21 mouse cellular contexts compared by ENCODE assay signal in genomic region chr13:55462965-55463364, GRCm38 (mm10). TPM values are rescaled to one million over a fixed set of nuclear protein-coding genes. Genes with fewer than 3 reads are reported as not detected.
A peak's percentile ranks its signal among the peaks of the same experiment; 100 is the strongest.
DNase-seq lines count a peak whose midpoint lies in the region; ATAC-seq and TF ChIP-seq lines count a peak whose summit lies in the region.
"Had no signal": no experiment of that assay in that cellular context is flagged by ENCODE, and none has a peak within 500 bp of the region (broad histone marks: within the 10 kb centered on the region; RNA-seq: fewer than 3 reads in every experiment).

No protein-coding gene starts in this region.

- no peaks in the 10 kb centered on the region for H3K27me3 ChIP-seq in midbrain, embryonic 11.5 days (ENCODE audit: control insufficient read depth, insufficient read depth, low read length)
- peaks cover 7% of the 10 kb centered on the region; the same call in 1 of the 2 replicates for H3K27me3 ChIP-seq in midbrain, embryonic 10.5 days (ENCODE audit: low read depth, poor library complexity, severe bottlenecking)
- no peaks in the 10 kb centered on the region for H3K27me3 ChIP-seq in embryonic facial prominence, embryonic 12.5 days
- H3K27me3 ChIP-seq in hindbrain, embryonic 15.5 days = no peaks in the 10 kb centered on the region
- no peaks in the 10 kb centered on the region for H3K27me3 ChIP-seq in midbrain, postnatal 0 days (ENCODE audit: insufficient read depth, low read length)
- H3K27me3 ChIP-seq: CH12.LX had no signal

- no peak overlapping the region for H3K27ac ChIP-seq in midbrain, embryonic 11.5 days (ENCODE audit: low read depth, low read length)
- no peak overlapping the region for H3K27ac ChIP-seq in midbrain, embryonic 10.5 days (replicated peaks)
- H3K27ac ChIP-seq in embryonic facial prominence, embryonic 12.5 days = no peak overlapping the region
- H3K27ac ChIP-seq in hindbrain, embryonic 15.5 days (replicated peaks) = no peak overlapping the region
- H3K27ac ChIP-seq in midbrain, postnatal 0 days (ENCODE audit: low read depth, low read length) = peak overlapping the region; percentile 98; the same call in 1 of the 2 replicates
- H3K27ac ChIP-seq: heart, embryonic 15.5 days; macrophage had no signal

- H3K36me3 ChIP-seq in midbrain, embryonic 11.5 days (ENCODE audit: control insufficient read depth, insufficient read depth, low read length) = peaks cover 14% of the 10 kb centered on the region; the same call in 1 of the 2 replicates
- peaks cover 47% of the 10 kb centered on the region for H3K36me3 ChIP-seq in midbrain, embryonic 10.5 days
- H3K36me3 ChIP-seq in embryonic facial prominence, embryonic 12.5 days = peaks cover 45% of the 10 kb centered on the region
- H3K36me3 ChIP-seq in hindbrain, embryonic 15.5 days = peaks cover 17% of the 10 kb centered on the region; the same call in 1 of the 2 replicates
- H3K36me3 ChIP-seq in midbrain, postnatal 0 days (ENCODE audit: insufficient read depth, low read length) = peaks cover 19% of the 10 kb centered on the region

- no peak for TF ChIP-seq CTCF in midbrain, postnatal 0 days (IDR thresholded peaks at IDR 0.05)

- no peak for ATAC-seq in midbrain, embryonic 11.5 days (ENCODE audit: low FRiP score)
- ATAC-seq in embryonic facial prominence, embryonic 12.5 days (ENCODE audit: insufficient number of reproducible peaks, insufficient read depth, low FRiP score, low TSS enrichment) = no peak
- ATAC-seq in hindbrain, embryonic 15.5 days (ENCODE audit: low FRiP score, low read depth) = no peak
- no peak for ATAC-seq in midbrain, postnatal 0 days (ENCODE audit: low FRiP score)

- no peak overlapping the region for H3K9ac ChIP-seq in midbrain, embryonic 11.5 days (ENCODE audit: low read length)
- no peak overlapping the region for H3K9ac ChIP-seq in embryonic facial prominence, embryonic 12.5 days
- no peak overlapping the region for H3K9ac ChIP-seq in hindbrain, embryonic 15.5 days
- no peak overlapping the region for H3K9ac ChIP-seq in midbrain, postnatal 0 days (replicated peaks; ENCODE audit: low read length, poor library complexity, severe bottlenecking)

- no peak overlapping the region for H3K4me3 ChIP-seq in midbrain, embryonic 11.5 days (ENCODE audit: low read depth, low read length)
- H3K4me3 ChIP-seq in midbrain, embryonic 10.5 days = no peak overlapping the region
- H3K4me3 ChIP-seq in embryonic facial prominence, embryonic 12.5 days = no peak overlapping the region
- H3K4me3 ChIP-seq in hindbrain, embryonic 15.5 days = no peak overlapping the region
- 0 out of 2 replicates have a peak overlapping the region, but pooled peaks have one; percentile 85 for H3K4me3 ChIP-seq in midbrain, postnatal 0 days (ENCODE audit: low read depth, low read length)

- no peaks in the 10 kb centered on the region for H3K9me3 ChIP-seq in midbrain, embryonic 11.5 days (ENCODE audit: control insufficient read depth, low read length)
- no peaks in the 10 kb centered on the region for H3K9me3 ChIP-seq in midbrain, embryonic 10.5 days (replicated peaks)
- H3K9me3 ChIP-seq in embryonic facial prominence, embryonic 12.5 days = no peaks in the 10 kb centered on the region
- no peaks in the 10 kb centered on the region for H3K9me3 ChIP-seq in hindbrain, embryonic 15.5 days
- H3K9me3 ChIP-seq in midbrain, postnatal 0 days (ENCODE audit: low read length) = no peaks in the 10 kb centered on the region
- H3K9me3 ChIP-seq: heart, embryonic 15.5 days had no signal

- 45% methylated on average over 2 of the region's 2 CpGs for WGBS in midbrain, embryonic 11.5 days
- WGBS in midbrain, embryonic 10.5 days = 62% methylated on average over 2 of the region's 2 CpGs
- 44% methylated on average over 2 of the region's 2 CpGs for WGBS in embryonic facial prominence, embryonic 12.5 days
- WGBS in hindbrain, embryonic 15.5 days = 61% methylated on average over 2 of the region's 2 CpGs
- WGBS in midbrain, postnatal 0 days = 65% methylated on average over 2 of the region's 2 CpGs

- peak; percentile 86 for DNase-seq in midbrain, embryonic 11.5 days (ENCODE audit: low spot score, missing footprints)
- no peak for DNase-seq in midbrain, embryonic 10.5 days (ENCODE audit: low spot score)
- DNase-seq in midbrain, postnatal 0 days (ENCODE audit: low spot score) = no peak
- no peak for DNase-seq in left cerebral cortex, postnatal 4 days
- DNase-seq in lung, postnatal 14 days = no peak
- DNase-seq in gastrocnemius, postnatal 10 days = no peak
- DNase-seq: cerebellum, postnatal 36 days; kidney, postnatal 14 days had no signal

- intact Hi-C loops in left cerebral cortex, postnatal 4 days (cut with DNase I) = no loop called here

- no peak overlapping the region; the same call in 1 of the 2 replicates for H3K4me2 ChIP-seq in midbrain, embryonic 11.5 days
- 0 out of 2 replicates have a peak overlapping the region, but pooled peaks have one; percentile 89 for H3K4me2 ChIP-seq in embryonic facial prominence, embryonic 12.5 days (replicated peaks)
- H3K4me2 ChIP-seq in hindbrain, embryonic 15.5 days = peak overlapping the region; percentile 81; the same call in 1 of the 2 replicates
- peak overlapping the region; percentile 84 for H3K4me2 ChIP-seq in midbrain, postnatal 0 days (ENCODE audit: low read depth, low read length, poor library complexity, severe bottlenecking)

- H3K4me1 ChIP-seq in midbrain, embryonic 11.5 days (ENCODE audit: control insufficient read depth, insufficient read depth, low read length) = peaks cover 26% of the 10 kb centered on the region
- H3K4me1 ChIP-seq in midbrain, embryonic 10.5 days = peaks cover 58% of the 10 kb centered on the region
- H3K4me1 ChIP-seq in embryonic facial prominence, embryonic 12.5 days = peaks cover 30% of the 10 kb centered on the region
- H3K4me1 ChIP-seq in hindbrain, embryonic 15.5 days (replicated peaks) = peaks cover 47% of the 10 kb centered on the region
- H3K4me1 ChIP-seq in midbrain, postnatal 0 days (ENCODE audit: insufficient read depth, low read length) = peaks cover 17% of the 10 kb centered on the region; the same call in 1 of the 2 replicates

RNA-seq across cellular contexts. Expression of gene Prr7, which starts 1.1 kb away (rescaled TPM):
- 2.8 and 3.0 TPM in 2 replicates for polyA plus RNA-seq in midbrain, embryonic 11.5 days (2014; fragmentation: Nextera tagmentation; extraction: Ambion mirVana)
- 0.69 and 0.87 TPM in 2 replicates for polyA plus RNA-seq in midbrain, embryonic 10.5 days (2016; fragmentation: Nextera tagmentation; extraction: Ambion mirVana)
- 1.1 and 1.3 TPM in 2 replicates for polyA plus RNA-seq in embryonic facial prominence, embryonic 12.5 days (2016; fragmentation: Nextera tagmentation; extraction: Ambion mirVana)
- polyA plus RNA-seq in hindbrain, embryonic 15.5 days (2015; fragmentation: Nextera tagmentation; extraction: Ambion mirVana) = 4.6 and 5.1 TPM in 2 replicates
- total RNA-seq in midbrain, postnatal 0 days (2014; rRNA removed) = 101 and 131 TPM in 2 replicates
- polyA plus RNA-seq in midbrain, postnatal 0 days (2015; fragmentation: Nextera tagmentation; extraction: Ambion mirVana) = 6.6 and 8.1 TPM in 2 replicates
- total RNA-seq in left cerebral cortex, postnatal 4 days (2021) = 10 to 100 TPM; 86.0 to 87.5 TPM
- 1 to 10 TPM; 2.1 to 2.5 TPM for total RNA-seq in gastrocnemius, postnatal 10 days (2021)
- polyA plus RNA-seq: liver, embryonic 16.5 days; macrophage had no signal

RNA-seq across cellular contexts. Expression of gene Grk6, which starts 18.1 kb away (rescaled TPM):
- 42.0 and 52.3 TPM in 2 replicates for polyA plus RNA-seq in midbrain, embryonic 11.5 days (2014; fragmentation: Nextera tagmentation; extraction: Ambion mirVana)
- polyA plus RNA-seq in midbrain, embryonic 10.5 days (2016; fragmentation: Nextera tagmentation; extraction: Ambion mirVana) = 41.8 and 51.4 TPM in 2 replicates
- polyA plus RNA-seq in embryonic facial prominence, embryonic 12.5 days (2016; fragmentation: Nextera tagmentation; extraction: Ambion mirVana) = 68.3 and 73.0 TPM in 2 replicates
- 38.2 and 40.7 TPM in 2 replicates for polyA plus RNA-seq in hindbrain, embryonic 15.5 days (2015; fragmentation: Nextera tagmentation; extraction: Ambion mirVana)
- total RNA-seq in midbrain, postnatal 0 days (2014; rRNA removed) = 70.4 and 71.9 TPM in 2 replicates
- polyA plus RNA-seq in midbrain, postnatal 0 days (2015; fragmentation: Nextera tagmentation; extraction: Ambion mirVana) = 35.5 and 35.8 TPM in 2 replicates
- total RNA-seq in left cerebral cortex, postnatal 4 days (2021) = 10 to 100 TPM; 73.8 to 78.8 TPM
- 10 to 100 TPM; 17.4 to 22.3 TPM for total RNA-seq in gastrocnemius, postnatal 10 days (2021)

RNA-seq across cellular contexts. Expression of gene Dbn1, which starts 24.9 kb away (rescaled TPM):
- 292 and 294 TPM in 2 replicates for polyA plus RNA-seq in midbrain, embryonic 11.5 days (2014; fragmentation: Nextera tagmentation; extraction: Ambion mirVana)
- 381 and 466 TPM in 2 replicates for polyA plus RNA-seq in midbrain, embryonic 10.5 days (2016; fragmentation: Nextera tagmentation; extraction: Ambion mirVana)
- polyA plus RNA-seq in embryonic facial prominence, embryonic 12.5 days (2016; fragmentation: Nextera tagmentation; extraction: Ambion mirVana) = 383 and 387 TPM in 2 replicates
- polyA plus RNA-seq in hindbrain, embryonic 15.5 days (2015; fragmentation: Nextera tagmentation; extraction: Ambion mirVana) = 498 and 572 TPM in 2 replicates
- 498 and 510 TPM in 2 replicates for total RNA-seq in midbrain, postnatal 0 days (2014; rRNA removed)
- 482 and 484 TPM in 2 replicates for polyA plus RNA-seq in midbrain, postnatal 0 days (2015; fragmentation: Nextera tagmentation; extraction: Ambion mirVana)
- 100 to 1,000 TPM; 623 to 643 TPM for total RNA-seq in left cerebral cortex, postnatal 4 days (2021)
- total RNA-seq in gastrocnemius, postnatal 10 days (2021) = 10 to 100 TPM; 52.6 to 71.2 TPM
- polyA plus RNA-seq: macrophage had no signal

RNA-seq across cellular contexts. Expression of gene F12, which starts 36.4 kb away (rescaled TPM):
- 0.14 TPM in 1 of 2 replicates, not detected in the other for polyA plus RNA-seq in midbrain, embryonic 11.5 days (2014; fragmentation: Nextera tagmentation; extraction: Ambion mirVana)
- 0.14 TPM in 1 of 2 replicates, not detected in the other for polyA plus RNA-seq in midbrain, embryonic 10.5 days (2016; fragmentation: Nextera tagmentation; extraction: Ambion mirVana)
- polyA plus RNA-seq in embryonic facial prominence, embryonic 12.5 days (2016; fragmentation: Nextera tagmentation; extraction: Ambion mirVana) = 0.08 and 0.11 TPM in 2 replicates
- polyA plus RNA-seq in hindbrain, embryonic 15.5 days (2015; fragmentation: Nextera tagmentation; extraction: Ambion mirVana) = 0.17 and 0.66 TPM in 2 replicates
- total RNA-seq in midbrain, postnatal 0 days (2014; rRNA removed) = not detected in 2 replicates
- polyA plus RNA-seq in midbrain, postnatal 0 days (2015; fragmentation: Nextera tagmentation; extraction: Ambion mirVana) = 0.43 and 0.49 TPM in 2 replicates
- total RNA-seq in left cerebral cortex, postnatal 4 days (2021) = under 1 TPM; 0.30 to 0.38 TPM
- under 1 TPM in 1 of 2 experiments, not detected in 1; 0.34 TPM for total RNA-seq in gastrocnemius, postnatal 10 days (2021)
- total RNA-seq: CH12.LX; gastrocnemius, postnatal 36 days had no signal
- polyA plus RNA-seq: embryonic facial prominence, embryonic 14.5 days; limb, embryonic 11.5 days; macrophage; myocyte had no signal

RNA-seq across cellular contexts. Expression of gene Pfn3, which starts 47.9 kb away (rescaled TPM):
- not detected in 2 replicates for polyA plus RNA-seq in midbrain, embryonic 11.5 days (2014; fragmentation: Nextera tagmentation; extraction: Ambion mirVana)
- polyA plus RNA-seq in midbrain, embryonic 10.5 days (2016; fragmentation: Nextera tagmentation; extraction: Ambion mirVana) = not detected in 2 replicates
- not detected in 2 replicates for polyA plus RNA-seq in embryonic facial prominence, embryonic 12.5 days (2016; fragmentation: Nextera tagmentation; extraction: Ambion mirVana)
- 0.72 and 1.1 TPM in 2 replicates for polyA plus RNA-seq in hindbrain, embryonic 15.5 days (2015; fragmentation: Nextera tagmentation; extraction: Ambion mirVana)
- total RNA-seq in midbrain, postnatal 0 days (2014; rRNA removed) = 0.71 TPM in 1 of 2 replicates, not detected in the other
- polyA plus RNA-seq in midbrain, postnatal 0 days (2015; fragmentation: Nextera tagmentation; extraction: Ambion mirVana) = 1.5 and 1.6 TPM in 2 replicates
- total RNA-seq in left cerebral cortex, postnatal 4 days (2021) = 1 to 10 TPM in 1 of 2 experiments, under 1 TPM in 1; 0.97 to 1.1 TPM
- total RNA-seq in gastrocnemius, postnatal 10 days (2021) = not detected
- total RNA-seq: adrenal gland, postnatal 4 days; CH12.LX; gastrocnemius, postnatal 36 days; layer of hippocampus, postnatal 14 days had no signal
- polyA plus RNA-seq: heart, embryonic 15.5 days; intestine, embryonic 14.5 days; limb, embryonic 11.5 days; liver, embryonic 16.5 days; macrophage; myocyte had no signal
